Mouse (Mus musculus) urinary bladder, postnatal 36 days (tissue): ENCODE data around the gene Cald1.

Experiments used
- DNase-seq, 2 experiments: peaks; one replicate each; pipeline ENCODE4 v3.0.0; 2022; ENCODE audit warnings: low spot score in 2 of 2, mixed read lengths in 1 of 2

The Cald1 gene

DNA sequence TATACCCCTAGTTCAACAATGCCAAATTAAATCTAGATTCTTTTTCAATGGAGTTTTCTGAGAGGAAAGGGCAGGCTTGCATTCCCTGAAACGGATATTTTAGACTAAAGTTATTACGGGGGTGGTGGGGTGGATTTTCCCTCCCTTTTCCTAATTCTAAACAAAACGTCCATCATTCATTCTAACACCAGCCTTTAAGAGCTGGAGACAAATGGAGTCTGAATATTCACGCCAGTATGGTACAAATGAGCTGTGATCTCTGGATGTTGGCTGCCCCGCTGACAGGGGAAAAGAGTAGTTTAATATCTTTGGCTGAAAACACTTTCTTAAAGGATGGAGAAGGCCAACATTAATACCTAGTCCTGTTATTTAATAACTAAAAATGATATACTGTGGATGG, 66.4 kb downstream of the Cald1 start:
- no peak for DNase-seq

- no peak for DNase-seq
Observed at GRCm38 (mm10) chr6:34668739-34669254, 70.5 kb downstream of the Cald1 start.

- no peak for DNase-seq
Observed at GRCm38 (mm10) chr6:34671355-34671754, 73.1 kb downstream of the Cald1 start.

- DNase-seq = no peak
Observed at GRCm38 (mm10) chr6:34674416-34674815, 76.1 kb downstream of the Cald1 start.

DNA sequence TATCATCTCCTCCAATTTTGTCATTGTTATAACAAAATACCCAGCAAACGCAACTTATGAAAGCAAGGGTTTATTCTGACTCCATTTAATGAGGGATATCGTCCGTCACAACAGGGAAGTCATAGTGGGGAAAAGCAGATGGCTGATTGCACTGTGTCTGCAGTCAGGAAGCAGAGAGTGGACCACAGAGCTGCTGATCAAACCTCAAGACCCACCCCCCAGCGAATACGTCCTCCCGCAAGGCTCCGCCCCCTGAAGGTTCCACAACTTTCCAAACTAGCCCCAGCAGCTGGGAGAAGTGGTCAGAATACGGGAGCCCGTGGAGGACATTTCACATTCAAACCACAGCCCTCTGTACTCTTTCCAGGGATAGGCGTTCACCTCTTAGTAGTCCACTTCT, 76.6 kb downstream of the Cald1 start:
- no peak for DNase-seq

- no peak for DNase-seq
Observed at GRCm38 (mm10) chr6:34682126-34682525, 83.8 kb downstream of the Cald1 start.

DNA sequence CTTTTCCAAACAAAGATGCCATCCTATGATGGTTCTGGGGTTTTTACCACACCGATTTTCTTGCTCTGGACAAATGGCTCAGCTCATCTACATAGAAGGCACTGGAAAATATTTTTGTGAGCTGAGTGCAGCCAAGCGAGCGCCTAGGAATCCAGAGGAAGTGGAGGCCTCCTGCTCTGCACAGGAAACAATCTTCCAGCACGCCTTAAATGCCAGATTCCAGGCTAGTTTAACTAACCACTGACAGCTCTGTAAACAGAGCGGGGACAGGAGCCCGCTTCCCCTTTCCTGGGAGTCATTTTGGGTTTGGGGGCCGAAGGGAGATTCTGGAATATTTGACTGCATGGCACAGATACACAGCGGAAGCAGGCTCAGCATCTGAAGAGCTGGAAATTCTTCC, 86.6 kb downstream of the Cald1 start:
- no peak for DNase-seq

- DNase-seq = no peak
Observed at GRCm38 (mm10) chr6:34688971-34689370, 90.7 kb downstream of the Cald1 start.

- DNase-seq = no peak
Observed at GRCm38 (mm10) chr6:34691416-34691815, 93.1 kb downstream of the Cald1 start.

DNA sequence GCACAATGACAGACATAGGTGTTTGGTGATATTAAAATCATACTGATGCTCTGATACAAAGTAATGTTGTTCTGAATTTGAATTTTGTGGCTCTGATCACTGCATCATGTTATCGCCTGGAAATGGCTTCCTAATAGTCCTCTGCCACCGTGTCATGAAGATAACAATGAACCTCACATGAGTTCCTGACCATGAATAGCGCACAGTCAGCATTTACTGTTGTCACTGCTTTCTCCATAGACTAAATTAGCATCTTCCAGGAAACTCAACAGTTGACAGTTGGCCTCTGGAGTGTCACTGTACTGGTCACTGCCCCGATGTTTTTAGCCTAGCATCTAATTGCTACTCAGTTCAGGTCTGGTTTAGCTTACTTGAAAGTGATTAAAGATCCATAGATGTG, 95.8 kb downstream of the Cald1 start:
- no peak for DNase-seq

DNA sequence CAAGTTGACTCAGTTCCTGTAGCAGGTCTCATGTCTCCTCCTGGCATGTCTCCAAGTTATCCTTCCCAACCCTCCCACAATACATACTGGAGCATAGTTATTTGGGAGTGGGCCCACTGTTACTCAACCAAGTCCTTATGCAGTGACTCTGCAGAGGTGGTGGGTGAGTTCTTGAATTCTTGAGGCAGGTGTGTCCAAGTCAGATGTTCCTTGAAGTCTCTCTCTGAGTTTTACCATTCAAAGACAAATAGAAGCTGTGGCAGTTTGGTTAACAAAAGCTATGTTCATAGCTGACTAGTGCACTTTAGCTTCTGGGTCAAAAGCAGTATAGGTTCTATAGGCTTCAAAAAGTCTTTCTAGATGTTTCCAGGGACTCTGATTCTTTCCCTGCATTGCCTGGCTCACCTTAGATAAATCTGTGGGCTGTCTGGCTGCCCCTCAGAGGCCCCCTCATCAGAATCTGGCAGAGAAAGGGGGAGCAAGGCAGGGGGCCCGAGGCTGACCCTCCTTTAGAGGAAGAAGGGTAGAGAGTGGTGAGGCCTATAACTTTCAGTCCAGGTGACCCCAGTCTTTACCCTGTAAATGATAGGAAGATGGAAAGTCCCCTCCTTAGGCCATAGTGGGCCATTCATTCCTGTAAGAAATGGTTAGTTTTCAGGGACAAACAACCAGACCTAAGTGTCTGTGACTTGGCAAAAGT, 105.3 kb downstream of the Cald1 start:
- no peak for DNase-seq

DNA sequence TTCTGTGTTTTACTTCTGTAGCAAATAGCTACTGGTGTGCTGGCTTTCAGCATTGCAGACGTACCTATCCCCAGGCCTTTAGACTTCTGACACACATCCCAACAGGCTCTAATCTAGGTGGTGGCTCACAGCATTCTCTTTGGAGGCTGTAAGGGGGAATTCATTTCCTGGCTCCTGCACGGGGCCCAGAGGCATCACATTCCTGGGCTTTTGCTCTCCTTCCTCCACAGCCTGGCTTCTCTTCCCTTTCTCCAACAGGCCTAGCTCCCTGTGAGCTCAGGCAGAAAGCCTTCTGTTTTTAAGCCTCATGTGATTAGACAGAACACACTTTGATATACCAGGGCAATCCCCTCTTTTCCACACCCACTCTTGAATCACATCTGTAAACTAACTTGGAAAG, 109.2 kb downstream of the Cald1 start:
- no peak for DNase-seq

- no peak for DNase-seq
Observed at GRCm38 (mm10) chr6:34708650-34709265, 110.5 kb downstream of the Cald1 start.

DNA sequence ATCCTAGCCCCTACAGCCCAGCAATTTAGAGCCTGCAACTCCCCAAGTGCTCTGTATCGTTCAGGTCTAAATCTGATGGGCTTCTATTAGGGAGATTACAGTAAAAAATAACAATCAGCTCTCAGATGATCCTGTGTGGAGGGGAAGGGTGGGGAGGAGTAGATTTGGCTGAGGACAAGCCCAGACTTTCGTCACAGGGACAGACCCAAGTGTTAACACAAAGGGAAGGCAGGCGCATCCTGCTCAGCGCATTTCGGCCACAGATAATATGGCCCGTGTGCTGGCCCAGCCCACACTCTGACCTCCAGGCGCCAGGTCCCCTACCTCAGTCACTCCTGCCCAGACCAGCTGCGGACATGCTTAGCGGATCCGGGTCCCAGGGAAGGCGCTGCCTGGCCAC, 111.0 kb downstream of the Cald1 start:
- DNase-seq = peak; percentile 37 to 54

DNA sequence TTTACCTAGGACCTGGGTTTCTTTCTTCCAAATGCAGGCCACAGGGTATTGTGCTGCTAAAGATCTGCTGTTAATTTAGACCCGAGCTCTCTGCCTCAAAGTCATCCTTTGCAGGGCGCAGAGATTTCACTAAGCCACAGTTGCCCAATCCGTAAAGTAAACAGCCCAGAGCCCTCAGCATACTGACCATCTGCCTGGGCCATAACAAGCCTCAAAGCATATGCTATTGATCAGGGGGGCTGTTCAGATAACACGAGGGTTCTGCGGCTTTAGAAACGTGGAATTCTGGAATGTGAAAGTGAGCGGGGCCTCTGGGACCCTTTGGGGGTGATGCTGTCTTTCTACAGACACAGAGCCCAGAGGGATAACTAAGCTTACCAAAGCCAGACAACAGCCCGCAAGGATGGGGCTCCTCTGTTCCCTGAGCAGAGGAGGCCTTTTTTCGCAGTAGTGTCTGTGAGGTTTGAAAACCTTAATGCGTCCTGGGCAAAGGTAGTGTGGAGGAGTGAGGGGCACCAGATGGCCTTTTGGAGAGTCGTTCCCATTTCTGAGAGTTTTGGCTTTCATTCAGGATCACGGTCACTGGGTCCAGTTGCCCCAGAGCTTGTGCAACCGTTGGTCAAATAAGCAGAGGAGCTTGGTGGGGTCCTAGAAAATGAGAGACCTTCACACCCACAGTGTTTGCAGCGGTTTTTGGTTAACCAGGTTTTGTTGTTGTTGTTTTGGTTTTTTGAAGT, 111.8 kb downstream of the Cald1 start:
- DNase-seq = peak in 1 of 2 experiments; percentile 17

- no peak for DNase-seq
Observed at GRCm38 (mm10) chr6:34710848-34711247, 112.5 kb downstream of the Cald1 start.

DNA sequence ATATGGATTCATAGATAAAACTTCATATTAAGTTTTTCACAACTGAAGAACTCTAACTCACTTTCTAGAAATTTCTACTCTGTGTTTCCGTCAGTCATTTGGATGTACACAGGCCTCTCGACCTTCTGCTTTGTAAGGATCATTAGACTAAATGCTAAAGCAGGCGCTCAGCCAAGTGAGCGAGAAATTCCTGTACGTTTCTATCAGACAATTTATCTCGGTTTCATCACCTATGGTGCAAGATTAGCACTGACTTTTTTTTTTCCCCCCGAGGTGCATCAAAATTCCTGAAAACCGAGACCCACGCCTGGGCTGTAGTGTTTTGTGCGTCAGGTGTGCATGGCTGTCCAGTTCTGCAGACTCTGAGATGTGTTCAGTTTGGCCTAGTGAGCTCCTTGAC, 113.3 kb downstream of the Cald1 start:
- DNase-seq = no peak

DNA sequence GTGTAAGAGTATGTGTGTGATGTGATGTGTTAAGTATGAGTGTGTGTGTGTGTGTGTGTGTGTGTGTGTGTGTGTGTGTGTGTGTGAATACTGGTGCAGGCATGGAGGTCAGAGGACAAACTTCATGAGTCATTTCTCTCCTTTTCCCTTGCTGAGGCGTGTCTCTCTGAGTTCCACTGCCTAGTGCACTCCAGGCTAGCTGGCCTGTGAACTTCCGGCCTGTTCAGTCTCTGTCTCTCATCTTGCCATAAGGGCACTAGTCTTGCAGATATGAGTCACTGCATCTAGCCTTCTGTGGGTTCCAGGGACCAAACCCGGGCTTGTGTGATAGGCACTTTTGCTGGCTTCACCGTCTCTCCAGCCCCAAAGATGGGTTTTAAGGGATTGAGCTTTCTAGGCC, 114.9 kb downstream of the Cald1 start:
- no peak for DNase-seq

DNA sequence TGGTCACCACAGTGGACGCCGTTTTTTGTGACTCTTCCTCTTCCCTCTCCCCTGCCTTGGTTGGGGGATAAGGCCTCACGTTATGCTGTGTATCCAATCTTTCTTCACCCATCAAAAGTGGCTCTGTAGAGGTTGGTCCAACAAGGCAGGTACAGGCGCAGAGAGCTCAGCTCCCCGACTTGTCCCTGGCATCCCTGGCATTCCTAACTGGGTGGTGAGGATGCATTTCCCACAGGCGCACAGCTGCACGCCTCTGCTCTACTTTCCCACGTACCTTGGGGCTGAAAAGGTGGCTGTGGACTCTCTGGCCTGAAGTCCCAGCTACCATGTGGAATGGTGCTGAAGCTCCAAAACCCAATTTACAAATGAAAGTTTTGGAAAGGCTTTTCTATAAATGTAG, 115.5 kb downstream of the Cald1 start:
- DNase-seq = no peak

- no peak for DNase-seq
Observed at GRCm38 (mm10) chr6:34714612-34715011, 116.3 kb downstream of the Cald1 start.

DNA sequence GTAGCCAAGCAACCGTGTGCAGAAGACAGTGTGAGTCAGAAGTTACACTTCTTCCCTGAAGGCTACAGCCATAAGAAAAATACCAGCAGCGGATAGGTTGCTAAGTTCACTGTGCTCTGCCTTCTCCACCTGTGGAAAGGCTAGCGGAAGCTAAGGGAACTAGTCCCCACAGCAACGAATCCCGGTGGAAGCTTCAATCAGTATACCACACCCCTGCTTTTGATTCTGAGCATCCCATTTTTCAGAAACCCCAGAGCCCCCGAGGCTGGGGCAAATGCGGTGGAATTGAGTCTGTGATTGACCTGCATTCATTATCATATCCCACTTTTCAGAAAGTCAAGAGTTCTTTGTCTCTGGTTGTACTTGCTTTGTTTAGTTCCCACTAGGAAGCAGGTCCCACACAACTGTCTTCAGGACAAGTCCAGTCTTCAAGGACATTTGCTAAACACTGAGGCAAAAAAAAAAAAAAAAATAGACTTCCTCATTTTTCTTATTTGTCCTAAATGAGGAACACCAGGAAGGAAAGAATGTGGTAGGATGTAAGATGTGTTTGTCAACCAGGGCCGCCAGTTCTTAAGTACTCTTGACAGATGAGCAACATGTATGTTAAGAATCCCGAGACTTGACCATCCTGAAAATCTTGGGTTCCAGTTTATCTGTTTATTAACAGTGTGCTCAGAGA, 118.0 kb downstream of the Cald1 start:
- no peak for DNase-seq
